Mouse (Mus musculus): ENCODE data around the gene Dtl.

DNA sequence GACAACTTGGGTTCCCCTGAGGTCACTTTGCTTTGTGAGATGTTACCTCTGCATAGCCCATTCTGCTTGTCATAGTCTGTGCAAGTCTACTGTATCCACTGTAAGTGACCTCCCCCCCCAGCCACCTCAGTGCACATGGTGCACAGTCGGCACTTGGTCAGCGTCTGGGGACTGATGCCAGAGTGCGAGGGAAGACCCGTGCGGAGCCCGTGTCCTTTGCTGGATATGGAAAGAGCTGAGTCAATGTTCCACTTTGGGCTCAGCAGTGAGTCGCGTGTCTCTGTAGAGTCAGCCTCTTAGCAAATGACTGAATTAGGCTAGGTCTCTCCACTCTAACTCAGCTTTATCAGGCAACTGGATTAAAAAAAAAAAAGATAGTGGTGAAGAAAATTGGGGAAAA is 47.5 kb upstream of the Dtl start:
- no peak for TF ChIP-seq CTCF (IDR thresholded peaks at IDR 0.05; ENCODE audit: control insufficient read depth, insufficient read depth, insufficient replicate concordance, low read depth, low read length)
- no peak for TF ChIP-seq POLR2A (IDR thresholded peaks at IDR 0.05; ENCODE audit: control insufficient read depth, low read depth, low read length)

Data from testis, adult 2 months (tissue).